Comparison of ENCODE assay signal across 24 mouse cellular contexts in genomic region chr2:48501387-48501786, GRCm38 (mm10).
"Had no signal": no experiment of that assay in that cellular context is flagged by ENCODE, and none has a peak within 500 bp of the region (broad histone marks: within the 10 kb centered on the region; RNA-seq: fewer than 3 reads in every experiment).

No protein-coding gene starts in this region.

- ATAC-seq: forebrain, embryonic 15.5 days; forebrain, postnatal 0 days; hindbrain, postnatal 0 days; intestine, embryonic 16.5 days; liver, embryonic 12.5 days had no signal

- H3K27me3 ChIP-seq: forebrain, embryonic 15.5 days; heart, embryonic 13.5 days; heart, embryonic 15.5 days; hindbrain, embryonic 13.5 days; hindbrain, embryonic 15.5 days; kidney, embryonic 15.5 days; limb, embryonic 13.5 days; limb, embryonic 15.5 days; liver, embryonic 12.5 days had no signal

- H3K9me3 ChIP-seq: forebrain, embryonic 15.5 days; heart, embryonic 10.5 days; heart, embryonic 13.5 days; heart, embryonic 15.5 days; hindbrain, embryonic 13.5 days; hindbrain, embryonic 15.5 days; kidney, embryonic 15.5 days; limb, embryonic 13.5 days; limb, embryonic 15.5 days; liver, embryonic 12.5 days had no signal

- H3K9ac ChIP-seq: forebrain, embryonic 15.5 days; forebrain, postnatal 0 days; heart, embryonic 13.5 days; heart, embryonic 15.5 days; hindbrain, embryonic 13.5 days; hindbrain, embryonic 15.5 days; kidney, embryonic 15.5 days; limb, embryonic 13.5 days; limb, embryonic 15.5 days; liver, embryonic 12.5 days had no signal

- H3K4me2 ChIP-seq: forebrain, embryonic 15.5 days; heart, embryonic 13.5 days; heart, embryonic 15.5 days; hindbrain, embryonic 13.5 days; hindbrain, embryonic 15.5 days; kidney, embryonic 15.5 days; limb, embryonic 13.5 days; limb, embryonic 15.5 days; liver, embryonic 12.5 days had no signal

- H3K36me3 ChIP-seq: forebrain, embryonic 15.5 days; heart, embryonic 10.5 days; heart, embryonic 13.5 days; heart, embryonic 15.5 days; hindbrain, embryonic 13.5 days; hindbrain, embryonic 15.5 days; kidney, embryonic 15.5 days; limb, embryonic 13.5 days; limb, embryonic 15.5 days; liver, embryonic 12.5 days had no signal

- DNase-seq: forebrain, postnatal 0 days; gastrocnemius, postnatal 14 days; gastrocnemius, postnatal 36 days; heart, adult 18-20 months; heart, postnatal 14 days; heart, postnatal 36 days; kidney, adult 11 months; kidney, postnatal 25 days; layer of hippocampus, adult 9-11 months; layer of hippocampus, postnatal 36 days; left cerebral cortex, postnatal 4 days had no signal

- H3K27ac ChIP-seq: forebrain, embryonic 15.5 days; heart, embryonic 10.5 days; heart, embryonic 13.5 days; heart, embryonic 15.5 days; hindbrain, embryonic 13.5 days; hindbrain, embryonic 15.5 days; hindbrain, postnatal 0 days; kidney, embryonic 15.5 days; kidney, postnatal 0 days; limb, embryonic 13.5 days; limb, embryonic 15.5 days; liver, embryonic 12.5 days had no signal

- H3K4me3 ChIP-seq: forebrain, embryonic 15.5 days; heart, embryonic 10.5 days; heart, embryonic 13.5 days; heart, embryonic 15.5 days; hindbrain, embryonic 13.5 days; hindbrain, embryonic 15.5 days; kidney, embryonic 15.5 days; limb, embryonic 13.5 days; limb, embryonic 15.5 days; liver, embryonic 12.5 days had no signal

- H3K4me1 ChIP-seq: forebrain, embryonic 15.5 days; heart, embryonic 10.5 days; heart, embryonic 15.5 days; hindbrain, embryonic 13.5 days; hindbrain, embryonic 15.5 days; kidney, embryonic 15.5 days; limb, embryonic 13.5 days; limb, embryonic 15.5 days; liver, embryonic 12.5 days had no signal
